Mouse (Mus musculus) neural tube, embryonic 11.5 days (tissue): ENCODE results near the gene Banf2. TPM values are rescaled to one million over a fixed set of nuclear protein-coding genes. Genes with fewer than 3 reads are reported as not detected.

ENCODE experiments used
- ATAC-seq: fragments of 200-750 bp; cut with Nextera tagmentation; 2 replicates; pipeline ENCODE4 v1.8.0; 2017; ENCODE audit warnings: moderate number of reproducible peaks, mild to moderate bottlenecking, moderate TSS enrichment, moderate library complexity; ENCODE audit not compliant: insufficient read depth, low FRiP score, low TSS enrichment
- DNase-seq: peaks from one replicate; pipeline ENCODE4 v3.0.0-alpha.2; 2015; ENCODE audit warnings: low spot score
- H3K27ac ChIP-seq: fragments of 300-500 bp; sonication (generic); 2 replicates; pipeline ENCODE4 v1.5.1; 2014; ENCODE audit warnings: low read depth, mild to moderate bottlenecking, low read length
- H3K27me3 ChIP-seq: fragments of 300-500 bp; sonication (generic); 2 replicates; pipeline ENCODE4 v1.6.1; 2014; ENCODE audit warnings: mild to moderate bottlenecking, low read length, mixed read lengths; ENCODE audit not compliant: control insufficient read depth, insufficient read depth
- H3K36me3 ChIP-seq: fragments of 300-500 bp; sonication (generic); 2 replicates; pipeline ENCODE4 v1.6.1; 2014; ENCODE audit warnings: mild to moderate bottlenecking, low read length, moderate library complexity, mixed read lengths; ENCODE audit not compliant: control insufficient read depth, insufficient read depth
- H3K4me1 ChIP-seq: fragments of 300-500 bp; sonication (generic); 2 replicates; pipeline ENCODE4 v1.6.1; 2014; ENCODE audit warnings: low read length, mixed read lengths; ENCODE audit not compliant: control insufficient read depth, insufficient read depth
- H3K4me2 ChIP-seq: fragments of 300-500 bp; sonication (generic); 2 replicates; pipeline ENCODE4 v1.6.1; 2014; ENCODE audit warnings: low read depth, mild to moderate bottlenecking, moderate library complexity
- H3K4me3 ChIP-seq: fragments of 300-500 bp; sonication (generic); 2 replicates; pipeline ENCODE4 v1.5.1; 2014; ENCODE audit warnings: low read depth, low read length
- H3K9ac ChIP-seq: fragments of 300-500 bp; sonication (generic); 2 replicates; pipeline ENCODE4 v1.6.1; 2014; ENCODE audit warnings: mild to moderate bottlenecking, low read length
- H3K9me3 ChIP-seq: fragments of 300-500 bp; sonication (generic); 2 replicates; pipeline ENCODE4 v1.6.1; 2016; ENCODE audit warnings: low read length; ENCODE audit not compliant: control insufficient read depth
- WGBS: fragments of 180-500 bp; shearing (Covaris S2); extraction: QIAGEN DNeasy Blood & Tissue Kit; methylation state at CpG from one replicate; pipeline ENCODE4 v1.1.7; 2014; 5-methylcytosine and 5-hydroxymethylcytosine counted together
- polyA plus RNA-seq: library from polyadenylated mRNA; unstranded; fragments of >200 nt; fragmentation: Nextera tagmentation; extraction: Ambion mirVana; gene quantifications from 2 replicates; pipeline ENCODE4 v1.2.1, GENCODE M21; 2014

Banf2 gene
- polyA plus RNA-seq = not detected in 2 replicates

GRCm38 (mm10) chr2:144032664-144033063, at the start of gene Banf2:
Gene Banf2 (plus strand): TSS chr2:144033059.
- Histone ChIP-seq H3K36me3 (no peaks in the 10 kb centered on the region), H3K9me3 (no peaks in the 10 kb centered on the region), H3K27me3 (no peaks in the 10 kb centered on the region), H3K27ac (no peak within 1 kb of the TSS), H3K4me1 (no peaks in the 10 kb centered on the region), H3K4me2 (no peak within 1 kb of the TSS), H3K4me3 (no peak within 1 kb of the TSS), H3K9ac (no peak within 1 kb of the TSS)
- ATAC-seq (no peak), DNase-seq (no peak)
- WGBS = 89% methylated on average over 2 of the region's 2 CpGs

GRCm38 (mm10) chr2:143983482-143983881, 49.4 kb upstream of the Banf2 start:
- Histone ChIP-seq H3K36me3 (no peaks in the 10 kb centered on the region), H3K4me1 (no peaks in the 10 kb centered on the region), H3K4me2 (no peak overlapping the region), H3K4me3 (no peak overlapping the region), H3K9ac (no peak overlapping the region), H3K9me3 (no peaks in the 10 kb centered on the region), H3K27me3 (no peaks in the 10 kb centered on the region), H3K27ac (no peak overlapping the region)
- 68% methylated on average over 2 of the region's 2 CpGs for WGBS
- DNase-seq = no peak
- no peak for ATAC-seq

GRCm38 (mm10) chr2:143987485-143987884, 45.4 kb upstream of the Banf2 start:
- no peak for DNase-seq
- Histone ChIP-seq H3K4me3 (no peak overlapping the region), H3K9me3 (no peaks in the 10 kb centered on the region), H3K4me1 (no peaks in the 10 kb centered on the region), H3K9ac (no peak overlapping the region), H3K4me2 (no peak overlapping the region), H3K36me3 (no peaks in the 10 kb centered on the region), H3K27me3 (no peaks in the 10 kb centered on the region), H3K27ac (no peak overlapping the region)
- WGBS = 75% methylated on average over 2 of the region's 2 CpGs
- ATAC-seq = no peak

GRCm38 (mm10) chr2:143988016-143988415, 44.8 kb upstream of the Banf2 start:
- Histone ChIP-seq H3K27me3 (no peaks in the 10 kb centered on the region), H3K4me1 (no peaks in the 10 kb centered on the region), H3K36me3 (no peaks in the 10 kb centered on the region), H3K4me2 (no peak overlapping the region), H3K9me3 (no peaks in the 10 kb centered on the region), H3K9ac (no peak overlapping the region), H3K27ac (no peak overlapping the region), H3K4me3 (no peak overlapping the region)
- WGBS = 90% methylated on average over 3 of the region's 3 CpGs
- DNase-seq (no peak), ATAC-seq (no peak)

- no peak overlapping the region for H3K27ac ChIP-seq
- H3K4me2 ChIP-seq = no peak overlapping the region
- no peaks in the 10 kb centered on the region for H3K27me3 ChIP-seq
- no peak overlapping the region for H3K4me3 ChIP-seq
- no peaks in the 10 kb centered on the region for H3K36me3 ChIP-seq
- H3K9ac ChIP-seq = no peak overlapping the region
- no peak for ATAC-seq
- no peaks in the 10 kb centered on the region for H3K4me1 ChIP-seq
- no peak for DNase-seq
- no peaks in the 10 kb centered on the region for H3K9me3 ChIP-seq
- 77% methylated on average over 1 of the region's 1 CpGs for WGBS
These were observed 41.9 kb upstream of the Banf2 start for GRCm38 (mm10) chr2:143990997-143991396.

- Histone ChIP-seq H3K4me3 (no peak overlapping the region), H3K4me1 (no peaks in the 10 kb centered on the region), H3K27me3 (no peaks in the 10 kb centered on the region), H3K9ac (no peak overlapping the region), H3K36me3 (no peaks in the 10 kb centered on the region), H3K9me3 (no peaks in the 10 kb centered on the region), H3K4me2 (no peak overlapping the region), H3K27ac (no peak overlapping the region)
- 96% methylated on average over 7 of the region's 7 CpGs for WGBS
- DNase-seq = no peak
- ATAC-seq = no peak
These were observed 40.7 kb upstream of the Banf2 start for GRCm38 (mm10) chr2:143991964-143992672.

GRCm38 (mm10) chr2:143992977-143993376, 39.9 kb upstream of the Banf2 start:
- no peak for DNase-seq
- H3K4me2 ChIP-seq = no peak overlapping the region
- ATAC-seq = no peak
- no peak overlapping the region for H3K4me3 ChIP-seq
- H3K27me3 ChIP-seq = no peaks in the 10 kb centered on the region
- WGBS = 90% methylated on average over 1 of the region's 1 CpGs
- no peaks in the 10 kb centered on the region for H3K36me3 ChIP-seq
- no peaks in the 10 kb centered on the region for H3K9me3 ChIP-seq
- H3K27ac ChIP-seq = no peak overlapping the region
- H3K9ac ChIP-seq = no peak overlapping the region
- H3K4me1 ChIP-seq = no peaks in the 10 kb centered on the region

- H3K4me2 ChIP-seq = no peak overlapping the region
- H3K4me1 ChIP-seq = no peaks in the 10 kb centered on the region
- WGBS = 89% methylated on average over 5 of the region's 5 CpGs
- DNase-seq (no peak), ATAC-seq (no peak)
- no peaks in the 10 kb centered on the region for H3K27me3 ChIP-seq
- no peak overlapping the region for H3K4me3 ChIP-seq
- H3K9me3 ChIP-seq = no peaks in the 10 kb centered on the region
- H3K9ac ChIP-seq = no peak overlapping the region
- no peak overlapping the region for H3K27ac ChIP-seq
- no peaks in the 10 kb centered on the region for H3K36me3 ChIP-seq
These were observed 30.5 kb upstream of the Banf2 start for GRCm38 (mm10) chr2:144002229-144002984.

GRCm38 (mm10) chr2:144003544-144003943, 29.3 kb upstream of the Banf2 start:
- Histone ChIP-seq H3K36me3 (no peaks in the 10 kb centered on the region), H3K4me1 (no peaks in the 10 kb centered on the region), H3K4me3 (no peak overlapping the region), H3K27ac (no peak overlapping the region), H3K9me3 (no peaks in the 10 kb centered on the region), H3K9ac (no peak overlapping the region), H3K27me3 (no peaks in the 10 kb centered on the region), H3K4me2 (no peak overlapping the region)
- no peak for ATAC-seq
- no peak for DNase-seq
- 93% methylated on average over 2 of the region's 2 CpGs for WGBS
